Mouse (Mus musculus) embryonic facial prominence, embryonic 13.5 days (tissue): ENCODE data around the gene Prkg1. TPM values are rescaled to one million over a fixed set of nuclear protein-coding genes. Genes with fewer than 3 reads are reported as not detected.

Source experiments
- ATAC-seq: fragments of 200-750 bp; cut with Nextera tagmentation; 2 replicates; pipeline ENCODE4 v1.8.0; 2017; ENCODE audit warnings: low read depth; ENCODE audit not compliant: insufficient number of reproducible peaks, insufficient read depth, low FRiP score, low TSS enrichment
- H3K27ac ChIP-seq: fragments of 300-500 bp; sonication (generic); 2 replicates; pipeline ENCODE4 v1.5.1; 2015; ENCODE audit warnings: moderate library complexity, mild to moderate bottlenecking, inconsistent platforms
- H3K27me3 ChIP-seq: fragments of 300-500 bp; sonication (generic); 2 replicates; pipeline ENCODE4 v1.6.1; 2015; ENCODE audit warnings: mild to moderate bottlenecking, inconsistent platforms
- H3K36me3 ChIP-seq: fragments of 300-500 bp; sonication (generic); 2 replicates; pipeline ENCODE4 v1.6.1; 2015; ENCODE audit warnings: mild to moderate bottlenecking, inconsistent platforms
- H3K4me1 ChIP-seq: fragments of 300-500 bp; sonication (generic); 2 replicates; pipeline ENCODE4 v1.6.1; 2015; ENCODE audit warnings: inconsistent platforms
- H3K4me2 ChIP-seq: fragments of 300-500 bp; sonication (generic); 2 replicates; pipeline ENCODE4 v1.6.1; 2015; ENCODE audit warnings: moderate library complexity, mild to moderate bottlenecking, inconsistent platforms
- H3K4me3 ChIP-seq: fragments of 300-500 bp; sonication (generic); 2 replicates; pipeline ENCODE4 v1.5.1; 2015; ENCODE audit warnings: mild to moderate bottlenecking, inconsistent platforms
- H3K9ac ChIP-seq: fragments of 300-500 bp; sonication (generic); 2 replicates; pipeline ENCODE4 v1.6.1; 2015; ENCODE audit warnings: mild to moderate bottlenecking, inconsistent platforms
- H3K9me3 ChIP-seq: fragments of 300-500 bp; sonication (generic); 2 replicates; pipeline ENCODE4 v1.6.1; 2016; ENCODE audit warnings: inconsistent platforms
- WGBS: fragments of 180-500 bp; shearing (Covaris S2); methylation state at CpG from one replicate; pipeline ENCODE4 v1.1.7; 2015; ENCODE audit warnings: mixed read lengths; 5-methylcytosine and 5-hydroxymethylcytosine counted together
- polyA plus RNA-seq: library from polyadenylated mRNA; unstranded; fragments of >200 nt; fragmentation: Nextera tagmentation; extraction: Ambion mirVana; gene quantifications from 2 replicates; pipeline ENCODE4 v1.2.1, GENCODE M21; 2015

The Prkg1 gene
- polyA plus RNA-seq, 1 experiment from 2014 or later, result 9.1 TPM

- Histone ChIP-seq H3K9ac (no peak overlapping the region), H3K4me2 (no peak overlapping the region), H3K4me1 (no peaks in the 10 kb centered on the region), H3K4me3 (no peak overlapping the region), H3K27ac (no peak overlapping the region), H3K9me3 (no peaks in the 10 kb centered on the region), H3K36me3 (no peaks in the 10 kb centered on the region), H3K27me3 (no peaks in the 10 kb centered on the region)
- 82% methylated on average over 6 of the region's 6 CpGs for WGBS
- no peak for ATAC-seq
Observed at GRCm38 (mm10) chr19:31714900-31715299, 49.9 kb downstream of the Prkg1 start.

- no peak for ATAC-seq
- WGBS, result 82% methylated on average over 4 of the region's 4 CpGs
Observed at GRCm38 (mm10) chr19:31714418-31714817, 50.4 kb downstream of the Prkg1 start.

GRCm38 (mm10) chr19:31713321-31713720 is 51.5 kb downstream of the Prkg1 start:
- H3K27ac ChIP-seq, result no peak overlapping the region
- no peak overlapping the region for H3K4me3 ChIP-seq
- no peaks in the 10 kb centered on the region for H3K9me3 ChIP-seq
- H3K4me2 ChIP-seq, result no peak overlapping the region
- H3K4me1 ChIP-seq, result no peaks in the 10 kb centered on the region
- no peaks in the 10 kb centered on the region for H3K27me3 ChIP-seq
- no peaks in the 10 kb centered on the region for H3K36me3 ChIP-seq
- 58% methylated on average over 4 of the region's 4 CpGs for WGBS
- ATAC-seq, result no peak
- H3K9ac ChIP-seq, result no peak overlapping the region

More at GRCm38 (mm10) chr19:31714418-31714817, 50.4 kb downstream of the Prkg1 start:
- Histone ChIP-seq H3K4me3 (no peak overlapping the region), H3K27me3 (no peaks in the 10 kb centered on the region), H3K4me2 (no peak overlapping the region), H3K27ac (no peak overlapping the region), H3K9me3 (no peaks in the 10 kb centered on the region), H3K4me1 (no peaks in the 10 kb centered on the region), H3K36me3 (no peaks in the 10 kb centered on the region), H3K9ac (no peak overlapping the region)

GRCm38 (mm10) chr19:31710336-31710735 is 54.5 kb downstream of the Prkg1 start:
- no peak overlapping the region for H3K27ac ChIP-seq
- H3K4me1 ChIP-seq, result no peaks in the 10 kb centered on the region
- H3K4me2 ChIP-seq, result no peak overlapping the region
- H3K36me3 ChIP-seq, result no peaks in the 10 kb centered on the region
- no peaks in the 10 kb centered on the region for H3K9me3 ChIP-seq
- H3K27me3 ChIP-seq, result no peaks in the 10 kb centered on the region
- no peak for ATAC-seq
- 83% methylated on average over 4 of the region's 4 CpGs for WGBS
- no peak overlapping the region for H3K4me3 ChIP-seq
- no peak overlapping the region for H3K9ac ChIP-seq

- H3K9ac ChIP-seq, result no peak overlapping the region
Observed at GRCm38 (mm10) chr19:31703991-31704390, 60.8 kb downstream of the Prkg1 start.

GRCm38 (mm10) chr19:31698916-31699315 is 65.9 kb downstream of the Prkg1 start:
- Histone ChIP-seq H3K9me3 (no peaks in the 10 kb centered on the region), H3K27ac (no peak overlapping the region), H3K36me3 (no peaks in the 10 kb centered on the region), H3K4me3 (no peak overlapping the region), H3K9ac (no peak overlapping the region), H3K4me2 (no peak overlapping the region), H3K4me1 (no peaks in the 10 kb centered on the region), H3K27me3 (no peaks in the 10 kb centered on the region)
- ATAC-seq, result no peak
- 68% methylated on average over 6 of the region's 6 CpGs for WGBS

More at GRCm38 (mm10) chr19:31703991-31704390, 60.8 kb downstream of the Prkg1 start:
- Histone ChIP-seq H3K36me3 (no peaks in the 10 kb centered on the region), H3K4me2 (no peak overlapping the region), H3K9me3 (no peaks in the 10 kb centered on the region), H3K27me3 (no peaks in the 10 kb centered on the region), H3K27ac (no peak overlapping the region), H3K4me3 (no peak overlapping the region), H3K4me1 (no peaks in the 10 kb centered on the region)
- ATAC-seq, result no peak

- no peak for ATAC-seq
- H3K4me1 ChIP-seq, result no peaks in the 10 kb centered on the region
- H3K9me3 ChIP-seq, result no peaks in the 10 kb centered on the region
- H3K27ac ChIP-seq, result no peak overlapping the region
- H3K4me2 ChIP-seq, result no peak overlapping the region
- no peak overlapping the region for H3K4me3 ChIP-seq
- no peaks in the 10 kb centered on the region for H3K36me3 ChIP-seq
- 24% methylated on average over 1 of the region's 1 CpGs for WGBS
- no peak overlapping the region for H3K9ac ChIP-seq
- no peaks in the 10 kb centered on the region for H3K27me3 ChIP-seq
Observed at GRCm38 (mm10) chr19:31680821-31681220, 84.0 kb downstream of the Prkg1 start.

- Histone ChIP-seq H3K4me1 (no peaks in the 10 kb centered on the region), H3K4me2 (no peak overlapping the region), H3K9ac (no peak overlapping the region), H3K27ac (no peak overlapping the region), H3K27me3 (no peaks in the 10 kb centered on the region), H3K36me3 (no peaks in the 10 kb centered on the region), H3K9me3 (no peaks in the 10 kb centered on the region), H3K4me3 (no peak overlapping the region)
- ATAC-seq, result no peak
- 39% methylated on average over 5 of the region's 5 CpGs for WGBS
Observed at GRCm38 (mm10) chr19:31678324-31678723, 86.5 kb downstream of the Prkg1 start.

- no peaks in the 10 kb centered on the region for H3K27me3 ChIP-seq
- no peak overlapping the region for H3K27ac ChIP-seq
- no peak overlapping the region for H3K9ac ChIP-seq
- WGBS, result 75% methylated on average over 5 of the region's 5 CpGs
- no peak overlapping the region for H3K4me2 ChIP-seq
- H3K9me3 ChIP-seq, result no peaks in the 10 kb centered on the region
- no peaks in the 10 kb centered on the region for H3K36me3 ChIP-seq
- no peak overlapping the region for H3K4me3 ChIP-seq
- no peak for ATAC-seq
- H3K4me1 ChIP-seq, result no peaks in the 10 kb centered on the region
Observed at GRCm38 (mm10) chr19:31671726-31672125, 93.1 kb downstream of the Prkg1 start.

- Histone ChIP-seq H3K4me1 (peaks cover 16% of the 10 kb centered on the region), H3K4me2 (peak overlapping the region; percentile 87), H3K27me3 (no peaks in the 10 kb centered on the region), H3K9me3 (no peaks in the 10 kb centered on the region), H3K36me3 (no peaks in the 10 kb centered on the region), H3K27ac (no peak overlapping the region; the same call in 1 of the 2 replicates), H3K9ac (peak overlapping the region; percentile 83), H3K4me3 (peak overlapping the region; percentile 66)
- 4% methylated on average over 8 of the region's 8 CpGs for WGBS
- no peak for ATAC-seq
Observed at GRCm38 (mm10) chr19:31665007-31665406, 99.8 kb downstream of the Prkg1 start.

- H3K4me2 ChIP-seq, result peak overlapping the region; percentile 87
- H3K4me1 ChIP-seq, result peaks cover 16% of the 10 kb centered on the region
- H3K4me3 ChIP-seq, result peak overlapping the region; percentile 66
- H3K27me3 ChIP-seq, result no peaks in the 10 kb centered on the region
- peak overlapping the region; percentile 82 for H3K27ac ChIP-seq
- peak overlapping the region; percentile 83 for H3K9ac ChIP-seq
- H3K36me3 ChIP-seq, result no peaks in the 10 kb centered on the region
- peak; percentile 64; the same call in 1 of the 2 replicates for ATAC-seq
- no peaks in the 10 kb centered on the region for H3K9me3 ChIP-seq
- under 1% methylated on average over 52 of the region's 52 CpGs for WGBS
Observed at GRCm38 (mm10) chr19:31664159-31664991, 100.5 kb downstream of the Prkg1 start.

GRCm38 (mm10) chr19:31663437-31664158 is 101.2 kb downstream of the Prkg1 start:
- WGBS, result 5% methylated on average over 39 of the region's 39 CpGs
- no peaks in the 10 kb centered on the region for H3K9me3 ChIP-seq
- H3K27me3 ChIP-seq, result no peaks in the 10 kb centered on the region
- H3K4me1 ChIP-seq, result peaks cover 16% of the 10 kb centered on the region
- H3K27ac ChIP-seq, result peak overlapping the region; percentile 82
- peak overlapping the region; percentile 83 for H3K9ac ChIP-seq
- no peaks in the 10 kb centered on the region for H3K36me3 ChIP-seq
- peak overlapping the region; percentile 66 for H3K4me3 ChIP-seq
- H3K4me2 ChIP-seq, result peak overlapping the region; percentile 87
- no peak for ATAC-seq
